Mouse (Mus musculus) megakaryocyte, embryonic 14.5 days (primary cell): ENCODE measurements around the gene Scnn1b. TPM values are rescaled to one million over a fixed set of nuclear protein-coding genes. Genes with fewer than 3 reads are reported as not detected.

Experiments used
- H3K27me3 ChIP-seq: replicated peaks from 2 replicates; pipeline ENCODE3; 2012; ENCODE audit warnings: inconsistent platforms
- H3K36me3 ChIP-seq: replicated peaks from 2 replicates; pipeline ENCODE3; 2012; ENCODE audit warnings: low read length, inconsistent platforms, mixed read lengths
- H3K4me1 ChIP-seq: 2 replicates; pipeline ENCODE4 v1.6.1; 2012; ENCODE audit warnings: inconsistent platforms
- H3K4me3 ChIP-seq: replicated peaks from 2 replicates; pipeline ENCODE3; 2012; ENCODE audit warnings: moderate library complexity, mild to moderate bottlenecking, inconsistent platforms
- H3K9me3 ChIP-seq: 2 replicates; pipeline ENCODE4 v1.6.1; 2012; ENCODE audit warnings: inconsistent platforms
- FLI1 ChIP-seq: IDR thresholded peaks from 2 replicates; pipeline ENCODE4 v1.6.1; 2012; ENCODE audit warnings: low read length, inconsistent platforms, mixed read lengths
- GATA1 ChIP-seq: IDR thresholded peaks from 3 replicates; pipeline ENCODE4 v1.6.1; 2012; ENCODE audit warnings: mixed read lengths, low read length, inconsistent platforms, borderline replicate concordance
- polyA plus RNA-seq: library from polyadenylated mRNA; stranded (reverse); fragments of >175 nt; gene quantifications from 2 replicates; pipeline ENCODE4 v1.2.3, GENCODE M21; 2012; ENCODE audit warnings: low replicate concordance; ENCODE audit not compliant: insufficient read depth

The Scnn1b gene
- polyA plus RNA-seq, 1 experiment, result not detected

DNA sequence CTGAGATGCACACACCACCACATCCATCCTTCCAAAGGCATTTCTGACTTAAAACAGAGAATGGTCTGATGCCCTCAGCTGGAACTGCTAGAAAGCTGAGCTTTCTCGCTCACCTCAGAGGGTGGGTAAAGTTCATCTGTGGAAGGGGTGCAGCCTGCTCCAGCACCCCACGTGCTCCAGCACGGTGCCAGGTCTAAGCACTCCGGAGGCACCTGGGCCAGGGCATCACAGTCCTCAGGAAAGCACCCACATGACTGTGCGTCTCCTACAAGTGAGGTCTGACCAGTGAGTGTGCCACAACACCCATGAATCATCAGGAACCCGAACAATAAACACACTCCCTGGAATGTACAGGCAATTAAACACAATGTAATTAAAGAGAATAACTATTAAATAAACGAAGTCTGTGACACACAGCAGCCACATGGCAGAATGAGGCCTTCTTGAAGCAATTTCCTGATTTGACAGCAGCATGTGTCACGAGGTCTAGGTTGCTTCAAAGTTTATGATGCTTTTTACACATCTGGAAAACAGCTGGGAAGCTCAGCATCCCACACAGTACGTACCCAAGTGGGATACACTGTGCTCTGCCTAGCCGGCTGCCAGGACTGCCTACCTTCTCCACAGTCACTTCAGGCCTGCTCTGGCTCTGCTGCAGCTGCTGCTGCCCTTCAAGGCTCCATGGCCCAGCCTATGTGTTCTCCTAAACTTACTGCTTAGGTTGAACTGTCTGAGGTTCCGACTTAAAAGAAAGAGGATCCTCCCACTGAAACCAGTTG lies 90.2 kb downstream of the Scnn1b start:
- no peaks in the 10 kb centered on the region for H3K4me1 ChIP-seq
- H3K4me3 ChIP-seq, result no peak overlapping the region
- no peaks in the 10 kb centered on the region for H3K27me3 ChIP-seq
- H3K36me3 ChIP-seq, result peaks cover 67% of the 10 kb centered on the region
- H3K9me3 ChIP-seq, result no peaks in the 10 kb centered on the region
- no peak for TF ChIP-seq GATA1
- TF ChIP-seq FLI1, result no peak

GRCm38 (mm10) chr7:121955802-121956201 lies 91.0 kb downstream of the Scnn1b start:
- Histone ChIP-seq H3K4me1 (no peaks in the 10 kb centered on the region), H3K4me3 (no peak overlapping the region), H3K27me3 (no peaks in the 10 kb centered on the region), H3K36me3 (peaks cover 66% of the 10 kb centered on the region), H3K9me3 (no peaks in the 10 kb centered on the region)
- TF ChIP-seq GATA1 (no peak), FLI1 (no peak)

- TF ChIP-seq FLI1 (no peak), GATA1 (no peak)
- no peaks in the 10 kb centered on the region for H3K9me3 ChIP-seq
- peaks cover 74% of the 10 kb centered on the region for H3K36me3 ChIP-seq
- H3K4me1 ChIP-seq, result peaks cover 13% of the 10 kb centered on the region
- no peaks in the 10 kb centered on the region for H3K27me3 ChIP-seq
- H3K4me3 ChIP-seq, result no peak overlapping the region
Observed at GRCm38 (mm10) chr7:121961913-121962570, 97.2 kb downstream of the Scnn1b start.

DNA sequence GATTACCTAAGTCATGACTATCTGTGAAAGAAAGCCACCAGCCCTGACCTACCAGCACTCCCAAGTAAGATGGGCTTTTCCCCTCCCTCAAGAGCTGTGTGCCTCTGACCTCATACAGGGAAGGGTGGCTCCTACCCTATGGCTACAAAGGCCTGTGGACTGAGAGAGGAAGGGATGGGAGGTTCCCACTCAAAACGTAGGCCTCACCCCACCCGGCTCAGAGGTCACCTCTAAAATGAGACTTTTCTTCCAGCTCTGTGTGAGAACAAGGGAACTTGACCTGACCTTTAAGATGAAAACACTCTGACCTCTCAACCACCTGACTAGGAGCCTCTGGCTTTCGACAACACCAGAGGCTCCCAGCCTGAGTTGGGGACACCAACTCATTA lies 97.7 kb downstream of the Scnn1b start:
- TF ChIP-seq FLI1, result no peak
- TF ChIP-seq GATA1, result no peak

GRCm38 (mm10) chr7:121963883-121964398 lies 99.1 kb downstream of the Scnn1b start:
- peaks cover 71% of the 10 kb centered on the region for H3K36me3 ChIP-seq
- no peaks in the 10 kb centered on the region for H3K9me3 ChIP-seq
- H3K4me1 ChIP-seq, result peaks cover 13% of the 10 kb centered on the region
- no peak for TF ChIP-seq GATA1
- TF ChIP-seq FLI1, result no peak
- no peaks in the 10 kb centered on the region for H3K27me3 ChIP-seq
- no peak overlapping the region for H3K4me3 ChIP-seq

More for the DNA sequence above, 97.7 kb downstream of the Scnn1b start:
- Histone ChIP-seq H3K4me1 (peaks cover 13% of the 10 kb centered on the region), H3K4me3 (no peak overlapping the region), H3K27me3 (no peaks in the 10 kb centered on the region), H3K9me3 (no peaks in the 10 kb centered on the region), H3K36me3 (peaks cover 72% of the 10 kb centered on the region)

GRCm38 (mm10) chr7:121966169-121966568 lies 101.3 kb downstream of the Scnn1b start:
- TF ChIP-seq GATA1 (no peak), FLI1 (no peak)
- Histone ChIP-seq H3K4me1 (peaks cover 13% of the 10 kb centered on the region), H3K36me3 (peaks cover 78% of the 10 kb centered on the region), H3K9me3 (no peaks in the 10 kb centered on the region), H3K27me3 (no peaks in the 10 kb centered on the region), H3K4me3 (no peak overlapping the region)

Other genes starting within 250 kb of the Scnn1b start
- gene Usp31, start 157.8 kb upstream of the Scnn1b start, polyA plus RNA-seq, result 0.20 and 0.89 TPM in 2 replicates
- 0.15 TPM in 1 of 2 replicates, not detected in the other for gene Scnn1g, start 130.6 kb upstream of the Scnn1b start, polyA plus RNA-seq
- 2.6 and 4.4 TPM in 2 replicates for gene Cog7, start 116.7 kb downstream of the Scnn1b start, polyA plus RNA-seq
- 32.9 and 40.9 TPM in 2 replicates for gene Gga2, start 156.2 kb downstream of the Scnn1b start, polyA plus RNA-seq
- 2.8 and 20.2 TPM in 2 replicates for gene Ubfd1, start 202.1 kb downstream of the Scnn1b start, polyA plus RNA-seq
- gene Ears2, start 202.2 kb downstream of the Scnn1b start, polyA plus RNA-seq, result 3.1 and 8.1 TPM in 2 replicates
- 847 and 2,571 TPM in 2 replicates for gene Ndufab1, start 236.8 kb downstream of the Scnn1b start, polyA plus RNA-seq